Mouse (Mus musculus): ENCODE measurements at regions not wholly inside any gene's neighbourhood (a gene's known extent, or its start where the extent isn't known, plus 50 kb on each side); places are given as distances from the start of the nearest gene placed in this dataset.
"Not testable (repeated sequence)": the region's sequence is repeated elsewhere in the genome, so short reads cannot be mapped to it uniquely, and the experiment has no call there.

DNA sequence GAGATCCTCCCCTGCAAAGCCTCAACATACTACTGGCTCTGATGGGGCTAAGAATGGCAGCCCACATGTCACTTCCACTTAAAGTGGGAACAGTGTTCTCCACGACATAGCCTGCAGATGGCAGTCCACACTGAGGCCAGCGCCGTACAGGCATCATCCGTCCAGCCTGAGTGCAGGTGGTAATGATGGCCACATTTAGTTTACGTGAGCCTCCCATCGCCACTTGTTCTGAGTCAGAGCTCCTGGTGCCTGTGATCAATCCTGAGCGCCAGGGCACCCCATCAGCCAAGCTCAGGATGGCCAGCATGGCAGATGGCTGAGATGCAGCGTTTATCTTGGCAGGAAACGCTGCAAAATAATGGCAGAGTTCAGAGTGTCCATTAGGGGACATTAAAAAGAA lies 159.6 kb downstream of the Adgrd1 start:
- Histone ChIP-seq H3K4me2 (replicated peaks) (no peak overlapping the region), H3K9me3 (no peaks in the 10 kb centered on the region), H3K4me1 (replicated peaks) (no peaks in the 10 kb centered on the region), H3K4me3 (replicated peaks) (no peak overlapping the region), H3K27me3 (replicated peaks) (no peaks in the 10 kb centered on the region), H3K36me3 (no peaks in the 10 kb centered on the region), H3K9ac (no peak overlapping the region), H3K27ac (no peak overlapping the region)
- no peak for ATAC-seq
- 69% methylated on average over 9 of the region's 9 CpGs for WGBS

DNA sequence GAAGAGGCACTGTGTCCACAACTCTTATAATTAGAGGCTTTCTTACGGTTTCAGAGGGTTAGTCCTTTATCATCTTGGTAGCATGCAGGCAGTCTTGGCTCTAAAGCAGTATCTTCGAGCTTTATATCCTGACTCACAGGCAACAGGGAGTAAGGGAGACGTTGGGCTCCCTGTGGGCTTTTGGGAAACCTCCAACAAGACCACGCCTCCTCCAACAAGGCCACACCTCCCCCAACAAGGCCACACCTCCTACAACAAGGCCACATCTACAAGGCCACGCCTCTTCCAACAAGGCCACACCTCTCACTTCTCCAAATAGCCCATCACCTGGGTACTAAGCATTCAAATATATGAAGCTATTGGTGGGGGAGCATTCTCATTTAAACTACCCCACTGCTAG lies 160.7 kb downstream of the Adgrd1 start:
- no peak overlapping the region for H3K9ac ChIP-seq
- H3K27me3 ChIP-seq (replicated peaks): no peaks in the 10 kb centered on the region
- no peaks in the 10 kb centered on the region for H3K4me1 ChIP-seq (replicated peaks)
- H3K27ac ChIP-seq: no peak overlapping the region
- no peaks in the 10 kb centered on the region for H3K9me3 ChIP-seq
- H3K36me3 ChIP-seq: no peaks in the 10 kb centered on the region
- H3K4me2 ChIP-seq (replicated peaks): no peak overlapping the region
- ATAC-seq: no peak
- 63% methylated on average over 5 of the region's 5 CpGs for WGBS
- no peak overlapping the region for H3K4me3 ChIP-seq (replicated peaks)

GRCm38 (mm10) chr5:129260689-129261088 lies 164.1 kb downstream of the Adgrd1 start:
- ATAC-seq: no peak
- Histone ChIP-seq H3K27ac (no peak overlapping the region), H3K36me3 (no peaks in the 10 kb centered on the region), H3K4me2 (replicated peaks) (no peak overlapping the region), H3K27me3 (replicated peaks) (no peaks in the 10 kb centered on the region), H3K9me3 (no peaks in the 10 kb centered on the region), H3K9ac (no peak overlapping the region), H3K4me3 (replicated peaks) (no peak overlapping the region), H3K4me1 (replicated peaks) (no peaks in the 10 kb centered on the region)
- 58% methylated on average over 9 of the region's 9 CpGs for WGBS

- 47% methylated on average over 9 of the region's 9 CpGs for WGBS
Observed at GRCm38 (mm10) chr5:129263118-129263517, 166.6 kb downstream of the Adgrd1 start.

GRCm38 (mm10) chr5:129264363-129264762 lies 167.8 kb downstream of the Adgrd1 start:
- Histone ChIP-seq H3K36me3 (no peaks in the 10 kb centered on the region), H3K4me1 (replicated peaks) (no peaks in the 10 kb centered on the region), H3K9me3 (no peaks in the 10 kb centered on the region), H3K27ac (no peak overlapping the region), H3K27me3 (replicated peaks) (peaks cover 14% of the 10 kb centered on the region), H3K9ac (no peak overlapping the region), H3K4me2 (replicated peaks) (no peak overlapping the region), H3K4me3 (replicated peaks) (no peak overlapping the region)
- no peak for ATAC-seq
- WGBS: 92% methylated on average over 15 of the region's 15 CpGs

More at GRCm38 (mm10) chr5:129263118-129263517, 166.6 kb downstream of the Adgrd1 start:
- Histone ChIP-seq H3K4me2 (replicated peaks) (no peak overlapping the region), H3K4me1 (replicated peaks) (no peaks in the 10 kb centered on the region), H3K36me3 (no peaks in the 10 kb centered on the region), H3K9ac (no peak overlapping the region), H3K4me3 (replicated peaks) (no peak overlapping the region), H3K27me3 (replicated peaks) (peaks cover 5% of the 10 kb centered on the region; the same call in 1 of the 2 replicates), H3K9me3 (no peaks in the 10 kb centered on the region), H3K27ac (no peak overlapping the region)
- no peak for ATAC-seq

DNA sequence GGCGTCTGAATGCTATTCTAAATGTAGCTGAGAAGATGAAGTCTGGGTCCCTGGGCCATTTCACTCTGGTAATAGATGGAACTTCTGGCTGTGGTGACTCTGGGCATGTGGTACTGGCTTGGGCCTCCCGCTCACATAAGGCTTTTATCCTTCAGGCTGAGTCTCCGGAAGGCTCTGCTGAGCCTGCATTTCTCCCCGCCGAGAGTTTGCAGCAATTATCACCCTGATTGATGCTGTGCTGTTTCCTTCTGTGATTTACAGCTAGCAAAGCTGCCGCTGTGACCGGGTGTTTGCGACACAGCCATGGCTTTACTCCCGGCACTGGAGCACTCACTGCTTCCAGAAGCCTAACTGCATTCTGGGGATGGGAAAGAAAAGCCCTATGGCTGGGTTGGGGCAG lies 171.9 kb downstream of the Adgrd1 start:
- Histone ChIP-seq H3K36me3 (no peaks in the 10 kb centered on the region), H3K9me3 (no peaks in the 10 kb centered on the region), H3K9ac (no peak overlapping the region), H3K27ac (no peak overlapping the region), H3K4me3 (replicated peaks) (no peak overlapping the region), H3K27me3 (replicated peaks) (peaks cover 18% of the 10 kb centered on the region), H3K4me2 (replicated peaks) (no peak overlapping the region), H3K4me1 (replicated peaks) (no peaks in the 10 kb centered on the region)
- WGBS: 12% methylated on average over 9 of the region's 9 CpGs
- no peak for ATAC-seq

GRCm38 (mm10) chr5:129270051-129270472 lies 173.5 kb downstream of the Adgrd1 start:
- Histone ChIP-seq H3K4me2 (replicated peaks) (no peak overlapping the region), H3K9ac (no peak overlapping the region), H3K36me3 (no peaks in the 10 kb centered on the region), H3K9me3 (no peaks in the 10 kb centered on the region), H3K4me1 (replicated peaks) (no peaks in the 10 kb centered on the region), H3K4me3 (replicated peaks) (no peak overlapping the region), H3K27me3 (replicated peaks) (peaks cover 18% of the 10 kb centered on the region), H3K27ac (no peak overlapping the region)
- 20% methylated on average over 5 of the region's 5 CpGs for WGBS
- no peak for ATAC-seq

DNA sequence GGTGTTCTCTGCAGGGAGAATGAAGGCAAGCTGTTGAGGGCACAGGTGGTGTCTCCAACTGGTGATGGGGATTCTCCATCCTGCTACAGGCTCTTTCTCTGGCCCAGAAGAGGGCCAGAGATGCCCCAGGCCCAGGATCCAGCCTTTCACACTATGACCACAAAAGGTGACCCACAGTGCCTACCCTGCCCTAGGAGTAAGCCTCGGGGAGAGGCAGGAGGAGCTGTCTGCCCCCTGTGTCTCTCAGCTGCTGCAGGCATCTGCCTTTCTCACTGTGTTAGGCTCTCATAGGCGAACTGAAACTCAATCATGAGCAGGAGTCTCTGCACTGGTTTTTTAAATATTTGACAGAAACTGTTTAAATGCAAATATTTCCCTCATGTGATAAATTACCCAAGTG lies 184.9 kb downstream of the Adgrd1 start:
- no peak for ATAC-seq
- H3K27me3 ChIP-seq (replicated peaks): no peaks in the 10 kb centered on the region
- 12% methylated on average over 2 of the region's 2 CpGs for WGBS
- no peak overlapping the region for H3K9ac ChIP-seq
- no peak overlapping the region for H3K27ac ChIP-seq
- H3K4me1 ChIP-seq (replicated peaks): no peaks in the 10 kb centered on the region
- no peak overlapping the region for H3K4me2 ChIP-seq (replicated peaks)
- H3K9me3 ChIP-seq: no peaks in the 10 kb centered on the region
- H3K36me3 ChIP-seq: no peaks in the 10 kb centered on the region
- no peak overlapping the region for H3K4me3 ChIP-seq (replicated peaks)

DNA sequence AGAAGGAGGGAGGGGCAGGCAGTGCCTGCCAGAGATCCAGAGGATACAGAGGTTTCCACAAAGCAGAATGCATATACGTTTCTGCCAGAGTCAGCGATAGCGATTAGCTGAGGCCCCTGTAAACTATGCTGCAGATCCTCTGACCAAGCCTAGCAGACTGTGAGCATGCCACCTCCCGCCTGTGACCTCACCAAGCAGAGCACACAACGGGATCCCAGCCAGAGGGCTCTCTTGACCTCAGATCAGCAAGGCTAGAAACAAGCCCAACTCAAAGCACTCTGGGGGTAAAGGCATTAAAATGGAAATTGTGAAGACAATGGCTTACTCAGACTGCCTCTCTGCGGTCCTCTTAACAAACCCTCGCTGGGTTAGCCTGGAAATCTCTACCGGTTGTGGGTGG lies 185.6 kb downstream of the Adgrd1 start:
- WGBS: 5% methylated on average over 8 of the region's 8 CpGs
- Histone ChIP-seq H3K4me2 (replicated peaks) (no peak overlapping the region), H3K27ac (no peak overlapping the region), H3K4me1 (replicated peaks) (no peaks in the 10 kb centered on the region), H3K36me3 (no peaks in the 10 kb centered on the region), H3K9me3 (no peaks in the 10 kb centered on the region), H3K4me3 (replicated peaks) (no peak overlapping the region), H3K27me3 (replicated peaks) (no peaks in the 10 kb centered on the region), H3K9ac (no peak overlapping the region)
- ATAC-seq: no peak

GRCm38 (mm10) chr5:129282826-129283225 lies 186.3 kb downstream of the Adgrd1 start:
- 24% methylated on average over 5 of the region's 5 CpGs for WGBS
- no peak overlapping the region for H3K27ac ChIP-seq
- no peak for ATAC-seq

GRCm38 (mm10) chr5:129287481-129287880 lies 190.9 kb downstream of the Adgrd1 start:
- 9% methylated on average over 8 of the region's 8 CpGs for WGBS
- Histone ChIP-seq H3K4me2 (replicated peaks) (no peak overlapping the region), H3K9ac (no peak overlapping the region)

More at GRCm38 (mm10) chr5:129282826-129283225, 186.3 kb downstream of the Adgrd1 start:
- Histone ChIP-seq H3K4me3 (replicated peaks) (no peak overlapping the region), H3K27me3 (replicated peaks) (no peaks in the 10 kb centered on the region), H3K36me3 (no peaks in the 10 kb centered on the region), H3K4me2 (replicated peaks) (no peak overlapping the region), H3K4me1 (replicated peaks) (no peaks in the 10 kb centered on the region), H3K9me3 (no peaks in the 10 kb centered on the region), H3K9ac (no peak overlapping the region)

DNA sequence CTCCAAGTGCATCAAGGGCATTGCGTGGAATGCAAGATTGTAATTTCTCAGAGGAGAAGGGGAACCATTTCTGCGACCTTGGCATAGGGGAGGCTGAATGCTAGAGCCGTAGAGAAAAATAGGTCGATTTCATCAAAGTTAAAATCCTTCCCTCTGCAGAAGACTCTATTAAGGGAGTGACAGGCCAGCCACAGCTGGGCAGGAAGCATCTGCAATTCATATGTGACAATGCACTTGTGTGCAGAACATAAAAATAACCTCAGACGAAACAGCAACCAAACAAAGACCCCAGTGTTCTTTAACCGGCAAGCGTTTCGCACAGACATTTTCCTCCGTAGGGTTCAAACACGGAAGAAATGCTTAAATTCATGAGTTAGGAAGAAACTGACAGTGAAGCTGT lies 196.3 kb downstream of the Adgrd1 start:
- not testable (repeated sequence) for H3K9ac ChIP-seq; H3K4me3 ChIP-seq (replicated peaks); H3K27me3 ChIP-seq (replicated peaks); H3K36me3 ChIP-seq; H3K27ac ChIP-seq; H3K9me3 ChIP-seq; H3K4me1 ChIP-seq (replicated peaks); ATAC-seq; H3K4me2 ChIP-seq (replicated peaks)
- 64% methylated on average over 10 of the region's 10 CpGs for WGBS

More at GRCm38 (mm10) chr5:129287481-129287880, 190.9 kb downstream of the Adgrd1 start:
- no peaks in the 10 kb centered on the region for H3K36me3 ChIP-seq
- no peaks in the 10 kb centered on the region for H3K27me3 ChIP-seq (replicated peaks)
- H3K27ac ChIP-seq: no peak overlapping the region
- ATAC-seq: no peak
- no peaks in the 10 kb centered on the region for H3K4me1 ChIP-seq (replicated peaks)
- H3K9me3 ChIP-seq: no peaks in the 10 kb centered on the region
- H3K4me3 ChIP-seq (replicated peaks): no peak overlapping the region

GRCm38 (mm10) chr5:129294861-129295542 lies 198.5 kb downstream of the Adgrd1 start:
- H3K27me3 ChIP-seq (replicated peaks); H3K27ac ChIP-seq; ATAC-seq; H3K36me3 ChIP-seq; H3K9ac ChIP-seq; H3K9me3 ChIP-seq; H3K4me1 ChIP-seq (replicated peaks); H3K4me2 ChIP-seq (replicated peaks); H3K4me3 ChIP-seq (replicated peaks): not testable (repeated sequence)
- WGBS: 40% methylated on average over 8 of the region's 8 CpGs

All from intestine, embryonic 15.5 days (tissue).